Mouse (Mus musculus) kidney, adult 2 months (tissue): Measurements from ENCODE around the gene Dcpp2. TPM values are rescaled to one million over a fixed set of nuclear protein-coding genes. Genes with fewer than 3 reads are reported as not detected.
"Not testable (repeated sequence)": the region's sequence is repeated elsewhere in the genome, so short reads cannot be mapped to it uniquely, and the experiment has no call there.

Experiments
- DNase-seq: peaks from one replicate; pipeline ENCODE4 v3.0.0; 2021
- H3K27ac ChIP-seq: fragments of 200-500 bp; 2 replicates; pipeline ENCODE4 v1.5.1; 2012; ENCODE audit warnings: low read depth, low read length, control low read depth, inconsistent platforms; ENCODE audit not compliant: insufficient read depth
- H3K27me3 ChIP-seq: fragments of 200-500 bp; replicated peaks from 2 replicates; pipeline ENCODE4 v1.6.1; 2012; ENCODE audit warnings: mild to moderate bottlenecking, moderate library complexity, low read length, inconsistent platforms; ENCODE audit not compliant: control insufficient read depth, insufficient read depth
- H3K36me3 ChIP-seq: fragments of 200-500 bp; 2 replicates; pipeline ENCODE4 v1.6.1; 2012; ENCODE audit warnings: mild to moderate bottlenecking, moderate library complexity, low read length, inconsistent platforms; ENCODE audit not compliant: control insufficient read depth, insufficient read depth
- H3K4me1 ChIP-seq: fragments of 200-500 bp; 2 replicates; pipeline ENCODE4 v1.6.1; 2011; ENCODE audit warnings: low read length; ENCODE audit not compliant: control insufficient read depth, insufficient read depth
- H3K4me3 ChIP-seq: fragments of 200-500 bp; 2 replicates; pipeline ENCODE4 v1.5.1; 2011; ENCODE audit warnings: mild to moderate bottlenecking, low read depth, low read length, control low read depth; ENCODE audit not compliant: insufficient read depth
- CTCF ChIP-seq: fragments of 200-500 bp; conservative IDR thresholded peaks from 2 replicates; pipeline ENCODE4 v1.5.1; 2011; ENCODE audit warnings: low read depth, mild to moderate bottlenecking, control low read depth, low read length, moderate library complexity, mixed read lengths; ENCODE audit not compliant: insufficient read depth, insufficient read length
- POLR2A ChIP-seq: fragments of 200-500 bp; IDR thresholded peaks from one replicate; pipeline ENCODE4 v1.6.1; 2011; ENCODE audit warnings: low read depth, low read length, control low read depth
- WGBS: fragments of 180-500 bp; shearing (Covaris S2); methylation state at CpG from one replicate; pipeline ENCODE4 v1.1.7; 2018; 5-methylcytosine and 5-hydroxymethylcytosine counted together
- polyA plus RNA-seq: library from polyadenylated mRNA; depleted of rRNA; stranded (reverse); fragments of >200 nt; gene quantifications from 2 replicates; pipeline ENCODE4 v1.2.3, GENCODE M21; 2012

The Dcpp2 gene
- polyA plus RNA-seq, 1 experiment: not detected

DNA sequence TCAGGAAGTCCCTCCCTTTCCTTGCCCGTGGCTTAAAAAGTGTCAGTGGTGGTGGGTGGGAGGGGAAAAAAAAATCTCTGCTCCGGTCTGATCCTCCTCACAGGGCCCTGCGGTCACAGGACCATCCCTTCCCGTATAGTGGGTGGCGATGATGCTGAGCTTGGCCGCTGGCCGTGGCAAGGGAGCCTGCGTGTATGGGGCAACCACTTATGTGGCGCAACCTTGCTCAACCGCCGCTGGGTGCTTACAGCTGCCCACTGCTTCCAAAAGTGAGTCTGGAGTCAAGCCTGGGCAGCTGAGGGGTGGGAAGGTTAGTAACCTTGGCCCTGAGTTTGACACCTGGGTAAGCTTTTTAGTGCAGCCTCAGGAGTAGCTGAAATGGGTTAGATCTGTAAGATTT is 12.2 kb upstream of the Dcpp2 start:
- H3K4me3 ChIP-seq: no peak overlapping the region
- TF ChIP-seq CTCF: no peak
- no peak for TF ChIP-seq POLR2A
- DNase-seq: no peak
- no peaks in the 10 kb centered on the region for H3K27me3 ChIP-seq
- no peaks in the 10 kb centered on the region for H3K36me3 ChIP-seq
- 80% methylated on average over 11 of the region's 11 CpGs for WGBS
- no peak overlapping the region for H3K27ac ChIP-seq
- H3K4me1 ChIP-seq: no peaks in the 10 kb centered on the region

DNA sequence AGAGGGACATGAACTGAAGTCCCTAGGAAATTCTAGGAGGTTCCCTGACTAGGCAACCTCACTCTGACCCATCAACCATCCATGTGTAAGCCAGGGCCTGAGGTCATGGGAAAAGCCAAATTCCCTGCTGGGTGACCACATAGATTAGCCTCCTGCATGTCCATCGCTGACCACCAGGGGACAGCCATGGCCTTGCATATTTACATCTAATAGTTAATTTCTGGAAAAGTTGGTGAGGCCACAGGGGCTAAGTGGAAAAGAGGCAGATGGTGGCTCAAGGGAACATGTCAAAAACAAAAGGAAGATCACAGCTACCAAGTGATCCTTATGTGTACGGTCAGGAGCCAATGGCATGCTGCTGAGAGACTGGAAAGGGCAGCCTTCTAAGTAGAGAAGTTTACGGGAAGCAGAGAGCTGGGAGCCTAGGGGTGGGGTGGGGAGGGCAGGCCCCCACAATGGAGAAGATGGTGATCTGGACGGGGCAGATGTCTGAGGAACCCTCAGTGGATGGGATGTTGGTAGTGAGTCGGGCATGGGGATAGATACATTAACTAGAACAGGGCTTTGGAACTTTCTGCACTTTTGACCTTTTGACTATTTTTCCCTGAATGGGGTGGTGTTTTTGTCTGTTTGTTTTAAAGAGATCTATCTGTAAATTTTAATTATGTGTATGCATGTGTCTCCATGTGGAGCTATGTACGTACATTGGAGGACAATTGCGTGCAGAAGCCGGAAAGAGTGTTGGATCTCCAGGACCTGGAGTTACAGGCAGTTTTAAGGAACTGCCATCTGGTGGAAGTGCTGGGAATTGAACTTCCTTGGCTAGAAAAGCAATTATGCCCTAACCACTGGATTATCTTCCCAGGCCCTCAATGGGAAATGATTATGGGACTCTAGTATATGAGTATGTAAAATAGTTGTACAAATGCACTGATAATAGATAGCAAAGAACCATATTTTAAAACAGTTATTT is 6.5 kb upstream of the Dcpp2 start:
- TF ChIP-seq POLR2A (no peak), CTCF (peak; percentile 84)
- Histone ChIP-seq H3K36me3 (no peaks in the 10 kb centered on the region), H3K27me3 (no peaks in the 10 kb centered on the region), H3K4me1 (no peaks in the 10 kb centered on the region), H3K27ac (no peak overlapping the region), H3K4me3 (no peak overlapping the region)
- 38% methylated on average over 8 of the region's 8 CpGs for WGBS
- DNase-seq: peak; percentile 65

DNA sequence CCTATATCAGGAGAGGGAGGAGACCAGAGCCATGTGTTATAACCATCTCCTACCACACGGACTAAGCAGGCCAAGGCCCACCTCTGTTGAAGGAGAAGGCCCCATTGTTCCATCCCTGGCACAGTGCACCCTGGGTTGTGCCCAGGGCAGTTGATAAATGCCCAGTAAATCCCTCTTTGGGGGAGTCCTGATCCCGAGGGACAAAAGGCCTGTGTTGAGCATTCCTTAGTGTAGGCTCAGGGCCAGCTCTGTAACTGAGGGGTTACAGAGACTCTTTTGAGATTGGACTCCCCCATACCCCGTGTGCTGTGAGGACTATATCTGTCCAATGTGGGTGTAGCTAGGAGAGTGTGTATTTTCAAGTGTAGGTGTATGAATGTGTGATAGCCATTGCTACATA is 3.9 kb upstream of the Dcpp2 start:
- WGBS: 55% methylated on average over 3 of the region's 3 CpGs

GRCm38 (mm10) chr17:23877166-23877565 is 3.5 kb upstream of the Dcpp2 start:
- 92% methylated on average over 2 of the region's 2 CpGs for WGBS

More for the DNA sequence above, 3.9 kb upstream of the Dcpp2 start:
- H3K4me3 ChIP-seq: no peak overlapping the region
- TF ChIP-seq POLR2A (no peak), CTCF (no peak)
- H3K27ac ChIP-seq: no peak overlapping the region
- no peaks in the 10 kb centered on the region for H3K27me3 ChIP-seq
- H3K36me3 ChIP-seq: no peaks in the 10 kb centered on the region
- DNase-seq: no peak
- H3K4me1 ChIP-seq: no peaks in the 10 kb centered on the region

DNA sequence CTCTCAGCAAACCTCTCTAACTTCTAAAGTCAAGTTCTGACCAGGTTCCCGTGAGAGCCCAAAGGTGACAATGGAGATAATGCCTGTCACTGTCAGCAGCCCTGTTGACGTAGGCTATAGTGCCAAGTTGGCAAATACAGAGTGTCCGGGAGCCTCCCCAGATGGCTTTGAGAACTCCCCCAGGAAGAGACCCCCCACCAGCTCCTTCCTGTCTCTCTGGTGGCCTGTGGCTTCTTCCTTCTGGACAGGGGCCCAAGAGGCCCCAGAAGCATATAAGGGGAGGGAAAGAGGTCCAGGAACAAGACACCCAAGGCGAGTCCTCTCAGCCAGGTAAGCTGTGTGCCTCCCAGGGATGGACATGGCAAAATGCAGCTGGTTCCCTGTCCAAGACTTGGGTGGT is 36.5 kb downstream of the Dcpp2 start, which contains the start of gene Dcpp3:
Dcpp3 (plus strand) TSS at position 301 of the 400 bp plus-strand sequence.
- not testable (repeated sequence) for H3K36me3 ChIP-seq, H3K4me1 ChIP-seq, H3K27ac ChIP-seq, DNase-seq, H3K27me3 ChIP-seq, H3K4me3 ChIP-seq
- 75% methylated on average over 4 of the region's 4 CpGs for WGBS

More at GRCm38 (mm10) chr17:23877166-23877565, 3.5 kb upstream of the Dcpp2 start:
- Histone ChIP-seq H3K4me1 (no peaks in the 10 kb centered on the region), H3K27me3 (no peaks in the 10 kb centered on the region), H3K4me3 (no peak overlapping the region), H3K27ac (no peak overlapping the region), H3K36me3 (no peaks in the 10 kb centered on the region)
- no peak for TF ChIP-seq CTCF
- TF ChIP-seq POLR2A: no peak
- no peak for DNase-seq

- Histone ChIP-seq H3K27ac (no peak overlapping the region), H3K27me3 (no peaks in the 10 kb centered on the region), H3K36me3 (no peaks in the 10 kb centered on the region), H3K4me1 (no peaks in the 10 kb centered on the region), H3K4me3 (peak overlapping the region; percentile 93)
- WGBS: 0% methylated on average over 29 of the region's 29 CpGs
- TF ChIP-seq CTCF (no peak), POLR2A (peak; percentile 53)
- peak; percentile 97 for DNase-seq
Measured at GRCm38 (mm10) chr17:23924531-23925007, 43.9 kb downstream of the Dcpp2 start.

GRCm38 (mm10) chr17:23925090-23925493 is 44.4 kb downstream of the Dcpp2 start:
- Histone ChIP-seq H3K36me3 (no peaks in the 10 kb centered on the region), H3K4me3 (peak overlapping the region; percentile 93), H3K27me3 (no peaks in the 10 kb centered on the region), H3K27ac (peak overlapping the region; percentile 14), H3K4me1 (no peaks in the 10 kb centered on the region)
- under 1% methylated on average over 14 of the region's 14 CpGs for WGBS
- peak; percentile 62 for DNase-seq
- TF ChIP-seq POLR2A: no peak
- TF ChIP-seq CTCF: no peak
